Mouse (Mus musculus) midbrain, postnatal 0 days (tissue): ENCODE measurements around the gene Ccdc155. TPM values are rescaled to one million over a fixed set of nuclear protein-coding genes. Genes with fewer than 3 reads are reported as not detected.

ENCODE experiments used
- ATAC-seq: fragments of 200-750 bp; cut with Nextera tagmentation; 2 replicates; pipeline ENCODE4 v1.8.0; 2017; ENCODE audit warnings: moderate number of reproducible peaks, mild to moderate bottlenecking, moderate TSS enrichment, moderate library complexity; ENCODE audit not compliant: low FRiP score
- DNase-seq: peaks from one replicate; pipeline ENCODE4 v3.0.0-alpha.2; 2015; ENCODE audit warnings: low spot score
- H3K27ac ChIP-seq: fragments of 300-500 bp; sonication (generic); 2 replicates; pipeline ENCODE4 v1.5.1; 2014; ENCODE audit warnings: low read depth, mild to moderate bottlenecking, low read length, mixed read lengths
- H3K27me3 ChIP-seq: fragments of 300-500 bp; sonication (generic); 2 replicates; pipeline ENCODE4 v1.6.1; 2014; ENCODE audit warnings: low read length, control low read depth, mixed read lengths; ENCODE audit not compliant: insufficient read depth
- H3K36me3 ChIP-seq: fragments of 300-500 bp; sonication (generic); 2 replicates; pipeline ENCODE4 v1.6.1; 2014; ENCODE audit warnings: low read length, control low read depth, mixed read lengths; ENCODE audit not compliant: insufficient read depth
- H3K4me1 ChIP-seq: fragments of 300-500 bp; sonication (generic); 2 replicates; pipeline ENCODE4 v1.6.1; 2014; ENCODE audit warnings: mild to moderate bottlenecking, control low read depth, antibody characterized with exemption, low read length, mixed read lengths; ENCODE audit not compliant: insufficient read depth
- H3K4me2 ChIP-seq: fragments of 300-500 bp; sonication (generic); 2 replicates; pipeline ENCODE4 v1.6.1; 2014; ENCODE audit warnings: low read depth, mild to moderate bottlenecking, low read length, mixed read lengths; ENCODE audit not compliant: poor library complexity, severe bottlenecking
- H3K4me3 ChIP-seq: fragments of 300-500 bp; sonication (generic); 2 replicates; pipeline ENCODE4 v1.5.1; 2014; ENCODE audit warnings: low read depth, mild to moderate bottlenecking, low read length, moderate library complexity
- H3K9ac ChIP-seq: fragments of 300-500 bp; sonication (generic); replicated peaks from 2 replicates; pipeline ENCODE4 v1.6.1; 2014; ENCODE audit warnings: mild to moderate bottlenecking, low read length, moderate library complexity, mixed read lengths; ENCODE audit not compliant: poor library complexity, severe bottlenecking
- H3K9me3 ChIP-seq: fragments of 300-500 bp; sonication (generic); 2 replicates; pipeline ENCODE4 v1.6.1; 2016; ENCODE audit warnings: low read length, control low read depth
- CTCF ChIP-seq: IDR thresholded peaks from 2 replicates; pipeline ENCODE4 v1.5.1; 2016; ENCODE audit warnings: antibody characterized with exemption, mild to moderate bottlenecking
- WGBS: fragments of 180-500 bp; shearing (Covaris S2); extraction: QIAGEN DNeasy Blood & Tissue Kit; methylation state at CpG from one replicate; pipeline ENCODE4 v1.1.7; 2014; 5-methylcytosine and 5-hydroxymethylcytosine counted together
- polyA plus RNA-seq: library from polyadenylated mRNA; unstranded; fragments of >200 nt; fragmentation: Nextera tagmentation; extraction: Ambion mirVana; gene quantifications from 2 replicates; pipeline ENCODE4 v1.2.1, GENCODE M21; 2015
- total RNA-seq: library from RNA; depleted of rRNA; stranded (reverse); fragments of >200 nt; gene quantifications from 2 replicates; pipeline ENCODE4 v1.2.3, GENCODE M21; 2014

Gene Ccdc155
- total and polyA plus RNA-seq, 2 experiments from 2014 or later, result 0.32 to 0.38 TPM

DNA sequence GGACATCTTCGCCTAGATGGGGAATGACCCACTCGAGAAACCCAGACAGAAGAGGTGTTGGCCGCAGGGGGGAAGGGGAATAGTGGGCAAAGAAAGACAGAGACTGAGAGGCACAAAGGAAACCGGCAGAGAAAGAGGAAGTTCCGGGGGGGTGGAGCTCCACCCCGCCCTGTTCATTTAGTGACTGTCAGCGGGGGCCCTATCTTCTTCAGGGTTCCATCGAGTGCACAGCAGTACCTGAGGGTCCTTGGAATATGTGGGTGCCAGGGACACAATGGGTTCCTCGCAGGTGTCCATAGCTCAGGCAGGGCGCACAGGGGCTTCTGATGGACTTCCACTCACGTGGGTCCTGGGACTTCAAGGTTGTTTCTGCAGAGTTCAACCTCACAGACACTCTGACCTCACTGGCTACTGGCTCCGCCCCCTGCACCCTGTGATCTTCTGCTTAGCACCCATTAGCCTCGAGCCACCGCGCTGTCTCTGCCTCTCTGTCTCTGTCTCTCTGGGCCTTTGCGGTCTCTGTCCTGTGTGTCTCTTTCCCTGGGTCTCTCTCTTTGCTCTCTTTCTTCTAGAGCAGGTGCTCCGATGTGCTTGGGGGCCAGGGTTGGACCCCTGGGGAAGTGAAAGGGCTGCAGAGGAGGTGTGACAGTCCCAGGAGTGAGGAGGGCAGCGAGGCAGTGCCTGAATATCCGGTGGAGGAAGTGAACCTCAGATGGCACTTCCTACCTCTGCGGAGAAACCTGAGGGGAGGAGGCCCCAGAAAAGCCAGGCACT is 34.2 kb upstream of the Ccdc155 start, which contains the start of gene Cd37:
Gene Cd37, minus strand, starts transcription at position 393 of the 774 bp plus-strand sequence.
- WGBS, result 41% methylated on average over 20 of the region's 20 CpGs
- Histone ChIP-seq H3K9ac (no peak within 1 kb of the TSS), H3K9me3 (no peaks in the 10 kb centered on the region), H3K36me3 (no peaks in the 10 kb centered on the region), H3K27me3 (peaks cover 5% of the 10 kb centered on the region; the same call in 1 of the 2 replicates), H3K4me1 (peaks cover 12% of the 10 kb centered on the region), H3K27ac (no peak within 1 kb of the TSS), H3K4me3 (no peak within 1 kb of the TSS), H3K4me2 (no peak within 1 kb of the TSS)
- DNase-seq, result no peak
- no peak for TF ChIP-seq CTCF
- ATAC-seq, result no peak

DNA sequence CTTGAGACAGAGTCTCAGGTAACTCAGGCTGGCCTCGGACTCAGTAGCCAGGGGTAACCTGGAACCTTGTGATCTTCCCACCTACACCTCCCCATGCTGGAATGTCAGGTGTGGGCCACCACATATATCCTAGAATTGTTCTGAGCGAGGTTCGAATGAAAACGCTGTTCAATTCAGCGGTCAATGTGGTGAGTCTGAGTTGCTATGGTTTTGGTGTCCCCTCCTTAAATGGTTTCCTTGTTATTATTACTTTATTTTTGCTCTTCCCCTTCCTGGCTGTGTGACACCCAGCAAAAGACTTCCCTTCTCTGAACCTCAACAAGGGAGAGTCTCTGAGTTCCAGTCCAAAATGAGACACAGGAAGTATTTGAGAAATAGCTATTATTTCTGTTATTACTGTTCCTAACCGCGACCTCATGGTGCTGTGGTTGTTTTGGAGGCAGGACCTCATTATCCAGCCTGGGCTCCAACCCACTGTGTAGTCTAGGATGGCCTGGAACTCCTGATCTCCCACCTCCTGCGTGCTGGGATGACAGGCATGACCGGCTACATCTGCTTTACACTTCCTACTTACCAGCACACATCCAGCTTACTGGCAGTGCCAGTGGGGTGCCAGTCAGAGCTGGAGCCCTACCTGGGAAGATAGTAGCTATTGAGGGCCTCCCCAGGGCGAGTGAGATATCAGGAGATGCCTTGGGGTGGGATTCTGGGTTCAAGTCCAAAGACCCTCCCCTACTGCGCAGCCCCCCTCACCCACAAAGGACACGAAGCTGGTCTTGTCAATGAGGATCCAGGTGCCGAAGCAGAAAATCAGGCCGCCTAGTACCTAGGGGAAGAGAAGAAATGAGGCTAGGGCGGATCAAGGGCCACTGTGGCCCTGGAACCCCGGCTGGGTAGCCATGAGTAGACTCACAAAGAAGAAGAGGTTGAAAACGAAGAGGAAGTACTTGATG is 33.3 kb upstream of the Ccdc155 start:
- 78% methylated on average over 17 of the region's 17 CpGs for WGBS
- ATAC-seq (no peak), DNase-seq (no peak)
- TF ChIP-seq CTCF, result no peak
- H3K4me2 ChIP-seq, result no peak overlapping the region
- H3K27ac ChIP-seq, result no peak overlapping the region
- no peak overlapping the region for H3K4me3 ChIP-seq
- H3K36me3 ChIP-seq, result no peaks in the 10 kb centered on the region
- H3K9ac ChIP-seq, result no peak overlapping the region
- no peaks in the 10 kb centered on the region for H3K9me3 ChIP-seq
- H3K27me3 ChIP-seq, result peaks cover 5% of the 10 kb centered on the region; the same call in 1 of the 2 replicates
- H3K4me1 ChIP-seq, result peaks cover 12% of the 10 kb centered on the region

DNA sequence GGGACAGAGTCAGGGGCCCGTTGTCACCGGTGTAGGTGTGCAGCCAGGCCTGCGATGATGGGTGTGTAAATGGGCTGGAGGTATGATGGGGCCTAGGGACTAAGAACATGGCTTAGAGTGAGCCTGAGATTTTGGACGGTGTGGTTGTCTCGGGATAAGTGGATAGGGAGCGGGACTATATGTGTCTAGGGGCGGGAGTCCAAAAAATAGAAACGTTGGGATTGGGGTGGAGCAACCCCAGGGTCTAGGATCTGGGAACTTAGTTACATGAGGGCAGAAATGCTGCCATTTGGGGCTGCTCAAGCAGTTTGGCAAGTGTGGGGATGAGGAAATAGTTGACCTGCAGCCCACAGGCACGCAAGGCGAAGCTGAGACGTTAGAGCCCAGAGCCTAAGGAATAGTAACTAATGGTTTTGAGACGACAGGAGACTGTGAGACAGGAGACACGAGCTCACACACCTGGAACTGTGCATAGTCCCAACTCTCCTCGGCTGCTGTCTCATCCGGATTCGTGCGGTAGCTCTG is 31.0 kb upstream of the Ccdc155 start:
- no peak overlapping the region for H3K4me2 ChIP-seq
- no peak for TF ChIP-seq CTCF
- WGBS, result 43% methylated on average over 17 of the region's 17 CpGs
- ATAC-seq (0 out of 2 replicates have a peak, but pooled peaks have one; percentile 12), DNase-seq (no peak)
- 0 out of 2 replicates have a peak overlapping the region, but pooled peaks have one; percentile 8 for H3K9ac ChIP-seq
- H3K36me3 ChIP-seq, result no peaks in the 10 kb centered on the region
- no peak overlapping the region for H3K27ac ChIP-seq
- peaks cover 9% of the 10 kb centered on the region; the same call in 1 of the 2 replicates for H3K4me1 ChIP-seq
- H3K9me3 ChIP-seq, result no peaks in the 10 kb centered on the region
- no peak overlapping the region for H3K4me3 ChIP-seq
- peaks cover 5% of the 10 kb centered on the region; the same call in 1 of the 2 replicates for H3K27me3 ChIP-seq

DNA sequence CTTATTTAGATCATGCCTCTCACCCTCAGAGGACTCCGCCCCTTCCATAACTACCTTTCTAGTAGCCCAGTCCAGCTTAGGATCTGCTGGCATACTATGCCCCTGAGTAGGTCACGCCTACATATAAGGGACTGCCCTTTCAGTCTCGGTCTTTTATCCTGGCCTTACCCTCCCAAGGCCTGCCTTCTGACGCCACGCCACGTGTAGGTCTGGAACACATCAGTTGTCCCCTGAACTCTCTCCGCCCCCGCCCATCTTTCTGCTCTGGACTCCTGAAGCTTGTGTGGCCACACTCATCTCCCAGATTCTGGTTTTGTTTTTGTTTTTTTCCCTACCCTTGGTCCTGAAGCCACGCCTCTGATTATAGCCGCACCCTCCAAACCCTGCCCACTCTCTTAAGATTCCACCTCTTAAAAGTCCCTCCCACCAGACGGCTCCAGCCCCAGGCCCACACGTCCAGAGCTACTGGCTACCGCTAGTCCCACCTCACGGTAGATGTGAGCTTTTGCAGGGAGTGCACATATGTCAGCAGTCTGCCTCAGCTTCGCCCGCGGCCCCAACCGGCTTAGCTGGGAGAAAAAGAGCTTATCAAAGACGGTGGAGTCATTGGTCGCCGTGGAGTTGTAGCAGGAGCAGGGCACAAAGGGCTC is 30.4 kb upstream of the Ccdc155 start:
- H3K27ac ChIP-seq, result no peak overlapping the region
- no peak for TF ChIP-seq CTCF
- no peak overlapping the region for H3K4me3 ChIP-seq
- peak; percentile 43 for DNase-seq
- H3K4me1 ChIP-seq, result peaks cover 9% of the 10 kb centered on the region; the same call in 1 of the 2 replicates
- H3K9me3 ChIP-seq, result no peaks in the 10 kb centered on the region
- H3K4me2 ChIP-seq, result peak overlapping the region; percentile 29; the same call in 1 of the 2 replicates
- 0 out of 2 replicates have a peak overlapping the region, but pooled peaks have one; percentile 8 for H3K9ac ChIP-seq
- H3K36me3 ChIP-seq, result no peaks in the 10 kb centered on the region
- 20% methylated on average over 21 of the region's 21 CpGs for WGBS
- H3K27me3 ChIP-seq, result peaks cover 5% of the 10 kb centered on the region; the same call in 1 of the 2 replicates
- ATAC-seq, result peak; percentile 50; the same call in 1 of the 2 replicates

DNA sequence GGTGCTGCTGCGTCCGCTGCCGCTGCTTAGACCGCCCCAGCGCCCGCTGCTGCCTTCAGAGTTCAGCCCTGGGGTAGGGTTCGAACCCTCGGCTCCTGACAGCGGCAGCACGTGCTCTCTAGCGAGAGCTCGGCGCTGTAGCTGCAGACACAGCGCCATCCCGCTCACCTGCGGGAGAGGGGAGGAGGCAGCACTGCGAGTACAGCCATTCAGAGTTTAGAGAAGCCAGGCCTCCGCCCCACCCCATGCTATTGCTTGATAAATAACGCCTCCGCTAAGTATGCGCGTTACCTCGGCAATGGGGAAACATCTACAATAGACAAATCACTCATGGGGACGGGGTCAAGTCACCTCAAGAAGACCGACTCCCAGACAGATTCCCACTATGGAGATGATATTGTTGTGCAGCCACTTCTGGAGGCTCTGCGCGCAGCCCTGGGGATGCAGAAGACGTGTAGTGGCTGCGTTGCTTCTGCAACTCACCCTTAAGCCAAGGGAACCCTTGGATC is 29.7 kb upstream of the Ccdc155 start:
- H3K4me2 ChIP-seq, result peak overlapping the region; percentile 29
- H3K9ac ChIP-seq, result no peak overlapping the region
- H3K9me3 ChIP-seq, result no peaks in the 10 kb centered on the region
- H3K4me3 ChIP-seq, result no peak overlapping the region
- no peak for TF ChIP-seq CTCF
- no peaks in the 10 kb centered on the region for H3K36me3 ChIP-seq
- H3K4me1 ChIP-seq, result peaks cover 9% of the 10 kb centered on the region; the same call in 1 of the 2 replicates
- H3K27me3 ChIP-seq, result peaks cover 5% of the 10 kb centered on the region; the same call in 1 of the 2 replicates
- ATAC-seq (no peak), DNase-seq (peak; percentile 10)
- WGBS, result 12% methylated on average over 29 of the region's 29 CpGs
- H3K27ac ChIP-seq, result no peak overlapping the region
